Mouse (Mus musculus): ENCODE measurements around the gene Trim67. TPM values are rescaled to one million over a fixed set of nuclear protein-coding genes. Genes with fewer than 3 reads are reported as not detected.

Gene Trim67
- polyA plus RNA-seq, 1 experiment from 2014 or later: 0.03 TPM

GRCm38 (mm10) chr8:124794486-124794780 lies 1.5 kb downstream of the Trim67 start:
- no peak for ATAC-seq (ENCODE audit: low read depth)
- DNase-seq: no peak
- H3K27ac ChIP-seq: no peak overlapping the region
- no peaks in the 10 kb centered on the region for H3K9me3 ChIP-seq (replicated peaks)
- H3K4me3 ChIP-seq (replicated peaks): peak overlapping the region; percentile 57
- peaks cover 28% of the 10 kb centered on the region for H3K4me1 ChIP-seq (replicated peaks)
- H3K4me2 ChIP-seq: peak overlapping the region; percentile 77
- no peak overlapping the region for H3K9ac ChIP-seq
- WGBS (ENCODE audit: insufficient replicate concordance): 3% methylated on average over 25 of the region's 25 CpGs
- no peaks in the 10 kb centered on the region for H3K36me3 ChIP-seq
- peaks cover 86% of the 10 kb centered on the region for H3K27me3 ChIP-seq

- no peaks in the 10 kb centered on the region for H3K36me3 ChIP-seq
- no peak overlapping the region for H3K4me3 ChIP-seq (replicated peaks)
- H3K27ac ChIP-seq: no peak overlapping the region
- no peaks in the 10 kb centered on the region for H3K9me3 ChIP-seq (replicated peaks)
- DNase-seq (no peak), ATAC-seq (ENCODE audit: low read depth) (no peak)
- peaks cover 28% of the 10 kb centered on the region for H3K4me1 ChIP-seq (replicated peaks)
- no peak overlapping the region for H3K9ac ChIP-seq
- H3K4me2 ChIP-seq: no peak overlapping the region
- WGBS (ENCODE audit: insufficient replicate concordance): 56% methylated on average over 8 of the region's 8 CpGs
- H3K27me3 ChIP-seq: peaks cover 79% of the 10 kb centered on the region
These were observed 3.0 kb downstream of the Trim67 start for GRCm38 (mm10) chr8:124795781-124796488.

- Histone ChIP-seq H3K9me3 (replicated peaks) (no peaks in the 10 kb centered on the region), H3K36me3 (no peaks in the 10 kb centered on the region), H3K4me1 (replicated peaks) (no peaks in the 10 kb centered on the region), H3K9ac (no peak overlapping the region), H3K4me2 (no peak overlapping the region), H3K27ac (no peak overlapping the region), H3K27me3 (peaks cover 34% of the 10 kb centered on the region), H3K4me3 (replicated peaks) (no peak overlapping the region)
- no peak for DNase-seq
- ATAC-seq (ENCODE audit: low read depth): no peak
- WGBS (ENCODE audit: insufficient replicate concordance): 36% methylated on average over 11 of the region's 11 CpGs
These were observed 7.7 kb downstream of the Trim67 start for GRCm38 (mm10) chr8:124800542-124800941.

GRCm38 (mm10) chr8:124803824-124804702 lies 11.2 kb downstream of the Trim67 start:
- 37% methylated on average over 12 of the region's 12 CpGs for WGBS (ENCODE audit: insufficient replicate concordance)
- peaks cover 9% of the 10 kb centered on the region for H3K27me3 ChIP-seq
- ATAC-seq (ENCODE audit: low read depth): no peak
- no peak overlapping the region for H3K4me2 ChIP-seq
- H3K9me3 ChIP-seq (replicated peaks): no peaks in the 10 kb centered on the region
- no peak overlapping the region for H3K9ac ChIP-seq
- H3K27ac ChIP-seq: no peak overlapping the region
- H3K4me1 ChIP-seq (replicated peaks): no peaks in the 10 kb centered on the region
- H3K4me3 ChIP-seq (replicated peaks): no peak overlapping the region
- H3K36me3 ChIP-seq: no peaks in the 10 kb centered on the region
- DNase-seq: no peak

GRCm38 (mm10) chr8:124805990-124806389 lies 13.1 kb downstream of the Trim67 start:
- Histone ChIP-seq H3K9me3 (replicated peaks) (no peaks in the 10 kb centered on the region), H3K27ac (no peak overlapping the region), H3K27me3 (peaks cover under 1% of the 10 kb centered on the region), H3K4me3 (replicated peaks) (no peak overlapping the region), H3K4me1 (replicated peaks) (no peaks in the 10 kb centered on the region), H3K36me3 (no peaks in the 10 kb centered on the region), H3K4me2 (no peak overlapping the region), H3K9ac (no peak overlapping the region)
- no peak for DNase-seq
- no peak for ATAC-seq (ENCODE audit: low read depth)
- WGBS (ENCODE audit: insufficient replicate concordance): 75% methylated on average over 4 of the region's 4 CpGs

DNA sequence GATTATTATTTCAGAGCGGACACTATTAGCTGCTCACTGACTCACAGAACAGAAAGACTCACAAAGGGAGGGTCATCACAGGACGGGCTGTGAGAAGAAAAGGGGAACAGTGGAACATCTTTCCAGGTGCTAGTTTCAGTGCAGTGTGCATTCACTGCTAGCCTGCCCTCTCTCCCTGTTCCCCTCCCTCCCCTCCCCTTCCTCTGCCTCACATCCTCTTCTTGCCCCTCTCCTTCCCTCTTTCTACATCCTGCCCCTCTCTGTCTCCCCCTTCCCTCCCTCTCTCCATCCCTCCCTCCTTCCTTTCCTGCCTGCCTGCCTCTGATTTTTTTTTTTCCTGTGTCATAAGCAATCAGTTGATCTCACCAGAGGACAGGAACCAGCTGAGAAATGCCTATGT lies 16.5 kb downstream of the Trim67 start:
- 37% methylated on average over 2 of the region's 2 CpGs for WGBS (ENCODE audit: insufficient replicate concordance)
- no peaks in the 10 kb centered on the region for H3K36me3 ChIP-seq
- no peak overlapping the region for H3K4me3 ChIP-seq (replicated peaks)
- no peaks in the 10 kb centered on the region for H3K27me3 ChIP-seq
- no peaks in the 10 kb centered on the region for H3K4me1 ChIP-seq (replicated peaks)
- no peak overlapping the region for H3K9ac ChIP-seq
- no peak overlapping the region for H3K4me2 ChIP-seq
- ATAC-seq (ENCODE audit: low read depth): no peak
- DNase-seq: no peak
- H3K9me3 ChIP-seq (replicated peaks): no peaks in the 10 kb centered on the region
- H3K27ac ChIP-seq: no peak overlapping the region

GRCm38 (mm10) chr8:124810056-124810610 lies 17.2 kb downstream of the Trim67 start:
- ATAC-seq (ENCODE audit: low read depth) (no peak), DNase-seq (no peak)
- WGBS (ENCODE audit: insufficient replicate concordance): 23% methylated on average over 5 of the region's 5 CpGs
- Histone ChIP-seq H3K9me3 (replicated peaks) (no peaks in the 10 kb centered on the region), H3K36me3 (no peaks in the 10 kb centered on the region), H3K27me3 (no peaks in the 10 kb centered on the region), H3K9ac (no peak overlapping the region), H3K4me3 (replicated peaks) (no peak overlapping the region), H3K4me2 (no peak overlapping the region), H3K4me1 (replicated peaks) (no peaks in the 10 kb centered on the region), H3K27ac (no peak overlapping the region)

- DNase-seq (no peak), ATAC-seq (ENCODE audit: low read depth) (no peak)
- no peak overlapping the region for H3K27ac ChIP-seq
- no peaks in the 10 kb centered on the region for H3K9me3 ChIP-seq (replicated peaks)
- H3K9ac ChIP-seq: no peak overlapping the region
- H3K4me2 ChIP-seq: no peak overlapping the region
- H3K4me1 ChIP-seq (replicated peaks): no peaks in the 10 kb centered on the region
- no peaks in the 10 kb centered on the region for H3K27me3 ChIP-seq
- no peaks in the 10 kb centered on the region for H3K36me3 ChIP-seq
- WGBS (ENCODE audit: insufficient replicate concordance): 43% methylated on average over 9 of the region's 9 CpGs
- no peak overlapping the region for H3K4me3 ChIP-seq (replicated peaks)
These were observed 17.9 kb downstream of the Trim67 start for GRCm38 (mm10) chr8:124810689-124811394.

- Histone ChIP-seq H3K4me3 (replicated peaks) (no peak overlapping the region), H3K9me3 (replicated peaks) (0 out of 2 replicates have a peak, but pooled peaks cover 2% of the 10 kb centered on the region), H3K27ac (no peak overlapping the region), H3K36me3 (no peaks in the 10 kb centered on the region), H3K9ac (no peak overlapping the region), H3K4me1 (replicated peaks) (no peaks in the 10 kb centered on the region), H3K27me3 (no peaks in the 10 kb centered on the region), H3K4me2 (no peak overlapping the region)
- no peak for DNase-seq
- no peak for ATAC-seq (ENCODE audit: low read depth)
- 79% methylated on average over 4 of the region's 4 CpGs for WGBS (ENCODE audit: insufficient replicate concordance)
These were observed 20.4 kb downstream of the Trim67 start for GRCm38 (mm10) chr8:124813326-124813725.

DNA sequence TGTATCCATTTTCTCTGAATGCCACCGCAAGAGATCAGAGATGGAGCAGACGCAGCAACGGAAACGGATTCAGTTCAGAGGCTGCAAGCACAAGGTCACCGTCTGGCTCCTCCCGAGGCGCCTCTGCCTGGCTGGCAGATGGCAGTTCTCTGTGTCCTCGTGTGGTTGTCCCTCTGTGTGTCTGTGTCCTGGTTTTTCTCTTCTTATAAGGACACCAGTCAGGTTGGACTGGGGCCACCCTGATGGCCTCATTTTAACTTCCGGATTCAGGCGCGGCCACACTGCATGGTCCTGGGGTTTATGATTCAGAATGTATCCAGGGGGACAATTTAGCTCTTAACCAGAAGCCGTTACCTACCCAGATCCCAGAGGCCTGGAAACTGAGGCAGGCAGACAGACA lies 23.0 kb downstream of the Trim67 start:
- no peak overlapping the region for H3K4me3 ChIP-seq (replicated peaks)
- H3K9ac ChIP-seq: no peak overlapping the region
- 0 out of 2 replicates have a peak, but pooled peaks cover 2% of the 10 kb centered on the region for H3K4me1 ChIP-seq (replicated peaks)
- DNase-seq: no peak
- no peak overlapping the region for H3K27ac ChIP-seq
- no peak for ATAC-seq (ENCODE audit: low read depth)
- no peaks in the 10 kb centered on the region for H3K36me3 ChIP-seq
- 78% methylated on average over 12 of the region's 12 CpGs for WGBS (ENCODE audit: insufficient replicate concordance)
- H3K27me3 ChIP-seq: no peaks in the 10 kb centered on the region
- no peak overlapping the region for H3K4me2 ChIP-seq
- H3K9me3 ChIP-seq (replicated peaks): 0 out of 2 replicates have a peak, but pooled peaks cover 2% of the 10 kb centered on the region

GRCm38 (mm10) chr8:124816866-124817265 lies 24.0 kb downstream of the Trim67 start:
- Histone ChIP-seq H3K36me3 (no peaks in the 10 kb centered on the region), H3K9me3 (replicated peaks) (0 out of 2 replicates have a peak, but pooled peaks cover 2% of the 10 kb centered on the region), H3K4me2 (no peak overlapping the region), H3K27ac (no peak overlapping the region), H3K4me3 (replicated peaks) (no peak overlapping the region), H3K4me1 (replicated peaks) (0 out of 2 replicates have a peak, but pooled peaks cover 2% of the 10 kb centered on the region), H3K27me3 (no peaks in the 10 kb centered on the region), H3K9ac (no peak overlapping the region)
- no peak for ATAC-seq (ENCODE audit: low read depth)
- no peak for DNase-seq
- WGBS (ENCODE audit: insufficient replicate concordance): 72% methylated on average over 11 of the region's 11 CpGs
